Mouse (Mus musculus): Measurements from ENCODE around the gene Gabarapl1. TPM values are rescaled to one million over a fixed set of nuclear protein-coding genes. Genes with fewer than 3 reads are reported as not detected.

The Gabarapl1 gene
- total and polyA plus RNA-seq, 3 experiments = 43.9 to 102 (median 80.8) TPM

DNA sequence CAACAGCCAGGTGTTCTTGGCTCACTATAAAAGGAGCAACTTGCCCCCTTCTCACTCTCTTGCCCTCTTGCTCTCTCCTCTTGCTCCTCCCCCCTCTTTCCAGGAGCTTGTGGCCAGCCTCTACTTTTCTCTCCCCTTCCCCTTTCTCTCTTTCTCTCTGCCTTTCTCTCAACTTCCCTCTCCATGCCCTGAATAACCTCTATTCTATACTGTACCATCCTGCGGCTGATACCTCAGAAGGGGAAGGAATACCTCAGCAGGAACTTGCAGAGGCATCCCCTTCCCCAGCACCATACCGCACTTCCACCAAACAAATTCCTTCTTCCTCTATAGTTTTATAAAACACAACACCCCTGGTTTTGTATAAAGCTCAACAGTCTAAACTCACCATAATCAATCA is 32.3 kb downstream of the Gabarapl1 start:
- dilution Hi-C loops (cut with MboI; ENCODE audit: extremely low pct_ligation_motif_present, extremely low pct_unique_long_range_greater_than_20kb, low sequenced_read_pairs) (no loop called here), in situ Hi-C loops (cut with MboI; ENCODE audit: low pct_ligation_motif_present, low pct_unique_long_range_greater_than_20kb, low sequenced_read_pairs) (no loop called here)
- H3K27ac ChIP-seq (ENCODE audit: insufficient read depth, low read depth) = no peak overlapping the region
- peaks cover 2 to 20% of the 10 kb centered on the region in 2 experiments; a peak in 2 of 4 replicates for H3K4me1 ChIP-seq (ENCODE audit: control insufficient read depth in 1 of 2, insufficient read depth in 2 of 2)
- no peaks in the 10 kb centered on the region for H3K36me3 ChIP-seq (replicated peaks in 1 of 2; ENCODE audit: control insufficient read depth in 1 of 2, insufficient read depth in 1 of 2, low read length in 1 of 2)
- no peaks in the 10 kb centered on the region for H3K27me3 ChIP-seq (replicated peaks)
- H3K9ac ChIP-seq (ENCODE audit: insufficient read depth, low read depth) = no peak overlapping the region
- no peak for TF ChIP-seq UBTF (IDR thresholded peaks at IDR 0.05; ENCODE audit: low read depth, low read length)
- TF ChIP-seq ZC3H11A (IDR thresholded peaks at IDR 0.05; ENCODE audit: low read depth, low read length) = no peak
- no peak for TF ChIP-seq MYC (IDR thresholded peaks at IDR 0.05; ENCODE audit: low read depth, low read length)
- no peak for TF ChIP-seq NELFE (IDR thresholded peaks at IDR 0.05; ENCODE audit: low read depth, low read length)
- TF ChIP-seq MEF2A (IDR thresholded peaks at IDR 0.05; ENCODE audit: borderline replicate concordance, low read depth, low read length) = no peak
- no peak for TF ChIP-seq ELF1 (IDR thresholded peaks at IDR 0.05; ENCODE audit: low read depth, low read length)
- no peak for TF ChIP-seq RAD21 (IDR thresholded peaks at IDR 0.05; ENCODE audit: low read depth, low read length)
- no peak for TF ChIP-seq NRF1 (IDR thresholded peaks at IDR 0.05; ENCODE audit: low read depth, low read length)
- no peak for TF ChIP-seq HCFC1 (IDR thresholded peaks at IDR 0.05; ENCODE audit: low read depth, low read length)
- TF ChIP-seq ZMIZ1 (IDR thresholded peaks at IDR 0.05; ENCODE audit: low read depth, low read length) = no peak
- no peak for TF ChIP-seq TBP (conservative IDR thresholded peaks at IDR 0.05; ENCODE audit: low read depth, low read length)
- H3K4me3 ChIP-seq (replicated peaks in 1 of 3; ENCODE audit: low read depth in 2 of 3, low read length in 2 of 3, poor library complexity in 1 of 3) = no peak overlapping the region
- H3K9me3 ChIP-seq (replicated peaks; ENCODE audit: low read length) = no peaks in the 10 kb centered on the region
- DNase-seq (ENCODE audit: extremely low read depth) = no peak
- H3K79me2 ChIP-seq (replicated peaks; ENCODE audit: control insufficient read depth, extremely low read depth, insufficient read depth, poor library complexity, severe bottlenecking) = no peaks in the 10 kb centered on the region; the same call in 1 of the 2 replicates
- no peak overlapping the region for H3K4me2 ChIP-seq (ENCODE audit: insufficient read depth, low read depth, poor library complexity, severe bottlenecking)

- no peaks in the 10 kb centered on the region for H3K79me2 ChIP-seq (replicated peaks; ENCODE audit: control insufficient read depth, extremely low read depth, insufficient read depth, poor library complexity, severe bottlenecking)
- H3K4me1 ChIP-seq (ENCODE audit: control insufficient read depth in 1 of 2, insufficient read depth in 2 of 2) = no peaks in the 10 kb centered on the region
- H3K27me3 ChIP-seq (replicated peaks) = no peaks in the 10 kb centered on the region
- DNase-seq (ENCODE audit: extremely low read depth) = no peak
- H3K36me3 ChIP-seq (replicated peaks in 1 of 2; ENCODE audit: control insufficient read depth in 1 of 2, insufficient read depth in 1 of 2, low read length in 1 of 2) = no peaks in the 10 kb centered on the region
- H3K4me3 ChIP-seq (replicated peaks in 1 of 3; ENCODE audit: low read depth in 2 of 3, low read length in 2 of 3, poor library complexity in 1 of 3) = no peak overlapping the region
- no peak for TF ChIP-seq HCFC1 (IDR thresholded peaks at IDR 0.05; ENCODE audit: low read depth, low read length)
- peak; percentile 47 for TF ChIP-seq SMC3 (IDR thresholded peaks at IDR 0.05; ENCODE audit: low read depth, low read length)
- no peak for TF ChIP-seq ETS1 (conservative IDR thresholded peaks at IDR 0.05; ENCODE audit: low read depth, low read length)
- TF ChIP-seq RAD21 (IDR thresholded peaks at IDR 0.05; ENCODE audit: low read depth, low read length) = peak; percentile 88
- TF ChIP-seq ZC3H11A (IDR thresholded peaks at IDR 0.05; ENCODE audit: low read depth, low read length) = 0 out of 2 replicates have a peak, but pooled peaks have one; percentile 6
- peak in 1 of 2 experiments; percentile 70; a peak in 2 of 4 replicates for TF ChIP-seq CTCF (conservative IDR thresholded peaks at IDR 0.05 in 1 of 2, IDR thresholded peaks at IDR 0.05 in 1 of 2; ENCODE audit: low read depth in 2 of 2, low read length in 2 of 2)
- no peak for TF ChIP-seq RCOR1 (conservative IDR thresholded peaks at IDR 0.05; ENCODE audit: low read depth, low read length)
- no peak for TF ChIP-seq CHD2 (IDR thresholded peaks at IDR 0.05; ENCODE audit: low read length)
- no peak for TF ChIP-seq MXI1 (IDR thresholded peaks at IDR 0.05; ENCODE audit: low read depth, low read length)
- in situ Hi-C loops (cut with MboI; ENCODE audit: low pct_ligation_motif_present, low pct_unique_long_range_greater_than_20kb, low sequenced_read_pairs) = loop anchor here (25.0 kb wide), 1 partner anchor 1787 kb away; the partner anchor contains the start of gene Styk1
- dilution Hi-C loops (cut with MboI; ENCODE audit: extremely low pct_ligation_motif_present, extremely low pct_unique_long_range_greater_than_20kb, low sequenced_read_pairs) = no loop called here
- H3K27ac ChIP-seq (ENCODE audit: insufficient read depth, low read depth) = no peak overlapping the region
- no peak overlapping the region; the same call in 1 of the 2 replicates for H3K4me2 ChIP-seq (ENCODE audit: insufficient read depth, low read depth, poor library complexity, severe bottlenecking)
- H3K9me3 ChIP-seq (replicated peaks; ENCODE audit: low read length) = no peaks in the 10 kb centered on the region
- H3K9ac ChIP-seq (ENCODE audit: insufficient read depth, low read depth) = no peak overlapping the region
Measured at GRCm38 (mm10) chr6:129575315-129575714, 42.4 kb downstream of the Gabarapl1 start.

Data from CH12.LX (cell line).